Comparison of ENCODE assay signal across 26 mouse cellular contexts in genomic region chr15:12649131-12649530, GRCm38 (mm10).
DNase-seq lines count a peak whose midpoint lies in the region; ATAC-seq and TF ChIP-seq lines count a peak whose summit lies in the region.
"Had no signal": no experiment of that assay in that cellular context is flagged by ENCODE, and none has a peak within 500 bp of the region (broad histone marks: within the 10 kb centered on the region; RNA-seq: fewer than 3 reads in every experiment).

No protein-coding gene starts in this region.

- H3K9ac ChIP-seq in heart, adult 2 months (ENCODE audit: low read depth, low read length) = peak overlapping the region; percentile 15; the same call in 1 of the 2 replicates
- H3K9ac ChIP-seq: embryonic facial prominence, embryonic 12.5 days; embryonic facial prominence, embryonic 15.5 days; forebrain, postnatal 0 days; heart, embryonic 12.5 days; heart, embryonic 15.5 days; hindbrain, embryonic 14.5 days had no signal

- H3K36me3 ChIP-seq in heart, adult 2 months (ENCODE audit: control insufficient read depth, insufficient read depth, low read length) = peaks cover 2% of the 10 kb centered on the region; the same call in 1 of the 2 replicates
- H3K36me3 ChIP-seq: embryonic facial prominence, embryonic 12.5 days; embryonic facial prominence, embryonic 15.5 days; heart, embryonic 12.5 days; heart, embryonic 15.5 days had no signal

- no peak for DNase-seq in frontal cortex, postnatal 10 days (ENCODE audit: low spot score in 2 of 2)
- no peak for DNase-seq in heart, adult 2 months
- DNase-seq in heart, adult 8-10 months (ENCODE audit: low spot score) = no peak
- DNase-seq in kidney, adult 8-10 months = peak; percentile 26 to 67
- DNase-seq in kidney, postnatal 10 days = no peak
- DNase-seq in kidney, postnatal 25 days = peak; percentile 33 to 48
- DNase-seq in kidney, postnatal 4 days = no peak
- DNase-seq: adrenal gland, adult 8-10 months; adrenal gland, postnatal 36 days; cerebellum, adult 18-20 months; cerebellum, adult 9-10 months; cerebellum, postnatal 25 days; forebrain, postnatal 0 days; gastrocnemius, postnatal 14 days; heart, postnatal 10 days; heart, postnatal 4 days had no signal

- no peaks in the 10 kb centered on the region for H3K27me3 ChIP-seq in heart, adult 2 months (ENCODE audit: control insufficient read depth, insufficient read depth, low read length)
- H3K27me3 ChIP-seq: embryonic facial prominence, embryonic 12.5 days; embryonic facial prominence, embryonic 15.5 days; heart, embryonic 12.5 days; heart, embryonic 15.5 days had no signal

- H3K27ac ChIP-seq in heart, adult 2 months = no peak overlapping the region; the same call in 1 of the 2 replicates
- H3K27ac ChIP-seq: embryonic facial prominence, embryonic 12.5 days; embryonic facial prominence, embryonic 15.5 days; heart, embryonic 15.5 days; hindbrain, embryonic 14.5 days; hindbrain, postnatal 0 days had no signal

- TF ChIP-seq POLR2A in heart, adult 2 months (IDR thresholded peaks at IDR 0.05; ENCODE audit: insufficient read depth, low read depth, low read length) = no peak

- WGBS in heart, adult 2 months = 53% methylated on average over 2 of the region's 2 CpGs

- peak; percentile 17; the same call in 1 of the 2 replicates for ATAC-seq in frontal cortex, adult (ENCODE audit: low TSS enrichment)
- ATAC-seq: activated CD4-positive, CD25-positive, alpha-beta regulatory T cell, adult 4 months; forebrain, embryonic 14.5 days; forebrain, postnatal 0 days; hindbrain, postnatal 0 days; inflammation-experienced regulatory T-cells, adult 6 months had no signal

- intact Hi-C loops in heart, adult 2 months (cut with DNase I) = no loop called here

- no peak for TF ChIP-seq CTCF in heart, adult 2 months (IDR thresholded peaks at IDR 0.05)

- H3K79me2 ChIP-seq in heart, adult 2 months (replicated peaks; ENCODE audit: control insufficient read depth, insufficient read depth, low read length) = no peaks in the 10 kb centered on the region; the same call in 1 of the 2 replicates

- TF ChIP-seq EP300 in heart, adult 2 months (IDR thresholded peaks at IDR 0.05; ENCODE audit: insufficient read depth, low read depth, low read length) = no peak

- H3K4me3 ChIP-seq in heart, adult 2 months = no peak overlapping the region
- H3K4me3 ChIP-seq: embryonic facial prominence, embryonic 12.5 days; embryonic facial prominence, embryonic 15.5 days; heart, embryonic 12.5 days; heart, embryonic 15.5 days had no signal

- H3K4me1 ChIP-seq in heart, adult 2 months (ENCODE audit: control insufficient read depth, insufficient read depth, low read length) = peaks cover 6% of the 10 kb centered on the region

Comparison
In these comparisons a context has a peak if more than half of its experiments do, and no peak if none do; other contexts are left out.
1. DNase-seq: peak in kidney, adult 8-10 months (2 of 2) and kidney, postnatal 25 days (2 of 2); none in frontal cortex, postnatal 10 days (0 of 2), heart, adult 2 months (0 of 2), heart, adult 8-10 months (single experiment), kidney, postnatal 10 days (single experiment) and kidney, postnatal 4 days (0 of 2).